Mouse (Mus musculus): ENCODE data around the gene Spint4.

Gene Spint4

DNA sequence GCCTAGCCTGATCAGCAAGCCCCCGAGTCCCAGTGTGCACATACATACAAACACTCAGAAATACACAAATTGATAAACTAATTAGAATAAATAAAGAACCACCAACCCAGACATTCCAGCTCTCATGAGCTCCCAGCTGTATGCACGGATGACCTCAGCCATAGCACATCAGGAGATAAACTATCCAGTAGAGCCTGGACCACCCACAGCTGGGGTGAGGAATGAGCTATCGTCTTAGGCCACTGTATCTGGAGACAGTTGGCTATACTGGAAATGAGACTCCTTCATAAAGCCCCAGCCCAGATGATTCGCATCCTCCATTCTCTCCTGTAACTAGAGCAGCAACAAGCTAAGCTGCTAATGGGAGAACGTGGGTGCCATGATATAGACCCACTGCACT lies 36.5 kb downstream of the Spint4 start:
- no peak for DNase-seq

- DNase-seq, result no peak
These were observed 37.1 kb downstream of the Spint4 start for GRCm38 (mm10) chr2:164735446-164735845.

DNA sequence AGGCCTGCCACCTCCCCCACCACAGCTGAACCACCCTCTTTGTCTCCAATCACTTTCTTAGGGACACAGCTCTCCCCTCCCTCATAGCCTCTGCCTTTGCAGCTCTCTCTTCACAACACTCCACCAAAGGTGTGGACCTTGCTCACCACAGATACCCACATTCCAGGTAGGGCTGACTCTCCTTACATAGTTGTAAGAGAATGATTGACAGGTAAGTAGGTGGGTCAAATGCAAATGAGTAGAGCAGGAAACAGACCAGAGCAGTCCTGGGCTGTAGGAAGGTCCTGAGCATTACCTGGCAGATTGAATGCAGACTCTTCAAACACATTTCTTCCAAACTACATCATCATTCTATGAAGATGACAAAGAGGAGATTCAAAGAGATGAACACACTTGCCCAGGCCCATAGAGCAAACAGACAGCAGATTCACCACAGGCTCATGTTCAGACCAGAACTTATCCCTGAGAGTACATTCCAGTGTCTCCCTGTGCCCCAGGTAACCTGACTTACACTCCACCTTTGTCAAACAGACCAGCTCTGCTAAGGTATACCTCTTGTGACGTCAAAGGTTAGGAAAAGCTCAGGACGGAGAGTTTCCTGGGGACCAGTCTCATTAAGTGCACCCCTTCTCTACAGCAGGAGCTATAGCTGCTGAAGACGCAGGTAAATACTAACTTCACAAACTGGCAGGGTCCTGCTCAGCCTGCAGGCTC lies 39.2 kb downstream of the Spint4 start:
- DNase-seq, result no peak

DNA sequence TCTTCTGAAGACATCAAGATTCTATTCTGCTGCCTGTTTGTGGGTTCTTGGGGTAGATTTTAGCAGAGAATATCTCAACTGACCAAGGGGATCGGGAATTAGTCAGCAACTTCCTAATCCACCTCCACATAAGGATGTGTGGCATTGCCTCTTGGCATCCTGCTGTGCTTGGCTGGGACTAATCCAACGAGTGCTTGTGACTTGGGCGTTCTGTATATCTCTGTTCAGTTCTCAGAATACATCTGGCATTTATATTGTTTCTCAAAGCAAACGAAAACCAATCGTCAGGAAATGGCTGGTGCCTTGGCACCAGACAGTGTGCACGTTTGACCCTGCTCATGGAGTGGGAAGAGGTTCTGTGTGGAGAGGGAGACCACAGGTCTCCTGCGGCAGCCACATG lies 41.6 kb downstream of the Spint4 start:
- no peak for DNase-seq

DNA sequence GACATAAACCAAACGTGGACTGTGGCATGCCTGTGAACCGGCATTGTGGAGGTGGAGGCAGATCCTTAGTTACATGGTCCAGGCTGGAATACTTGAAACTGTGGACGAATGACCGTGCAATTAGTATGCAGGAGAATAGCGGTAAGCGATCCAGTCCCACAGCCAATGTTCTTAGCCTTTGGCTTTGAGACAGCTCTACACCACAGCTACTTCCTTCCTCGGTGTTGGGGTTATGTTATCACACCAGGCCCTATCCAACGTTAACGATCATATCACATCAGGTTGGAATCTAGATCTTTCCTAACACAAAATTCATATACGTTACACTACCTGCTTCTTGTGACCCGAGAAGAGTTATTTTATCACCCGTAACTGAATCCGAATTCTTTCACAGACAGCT lies 46.7 kb downstream of the Spint4 start:
- no peak for DNase-seq

- DNase-seq, result peak; percentile 85
These were observed 47.7 kb downstream of the Spint4 start, which contains the start of the genes Wfdc3 and Dnttip1 for GRCm38 (mm10) chr2:164745843-164746479. Gene Wfdc3 (minus strand): TSS chr2:164745931. Gene Dnttip1 (plus strand): TSS chr2:164745983.

DNA sequence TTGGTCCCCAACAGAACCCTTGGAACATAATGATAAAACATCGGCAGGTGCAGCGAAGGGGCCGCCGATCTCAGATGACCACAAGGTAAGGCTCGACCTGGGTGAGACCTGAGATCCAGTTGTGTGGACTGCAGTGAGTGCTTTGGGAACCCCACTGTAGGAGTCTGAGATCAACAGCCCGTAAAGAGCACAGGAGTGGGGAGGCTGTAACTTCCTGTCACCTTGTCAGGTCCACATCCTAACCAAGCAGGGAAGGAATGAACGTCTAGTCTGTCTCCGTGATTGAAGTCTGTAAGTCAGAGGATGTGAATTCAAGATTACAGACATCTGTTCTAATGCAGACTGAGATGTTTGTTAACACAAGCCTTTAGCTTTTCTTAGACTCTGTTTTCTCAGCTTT lies 48.4 kb downstream of the Spint4 start:
- no peak for DNase-seq

GRCm38 (mm10) chr2:164748191-164748590 lies 49.9 kb downstream of the Spint4 start:
- DNase-seq, result no peak

DNA sequence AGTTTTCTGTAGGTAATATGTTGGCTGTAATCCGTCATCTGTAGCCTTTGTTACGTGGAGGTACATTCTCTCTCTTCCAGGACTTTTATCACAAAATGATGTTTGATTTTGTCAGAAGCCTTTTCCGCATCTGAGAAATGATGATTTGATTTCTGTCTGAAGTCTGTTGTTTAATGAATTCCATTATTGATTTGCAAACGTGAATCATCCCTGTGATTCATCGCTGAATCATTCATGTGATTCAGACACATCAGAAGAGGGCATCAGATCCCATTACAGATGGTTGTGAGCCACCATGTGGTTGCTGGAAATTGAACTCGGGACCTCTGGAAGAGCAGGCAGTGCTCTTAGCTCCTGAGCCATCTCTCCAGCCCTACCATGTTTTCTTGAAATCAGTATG lies 50.7 kb downstream of the Spint4 start:
- DNase-seq, result no peak

Data from cerebellum, adult 8-10 months (tissue).